Mouse (Mus musculus): ENCODE data around the gene Fgd6. TPM values are rescaled to one million over a fixed set of nuclear protein-coding genes. Genes with fewer than 3 reads are reported as not detected.
A peak's percentile ranks its signal among the peaks of the same experiment; 100 is the strongest.

Gene Fgd6
- polyA plus RNA-seq, 1 experiment from 2014 or later: 3.7 TPM

GRCm38 (mm10) chr10:94072261-94072915 is 36.6 kb downstream of the Fgd6 start:
- Histone ChIP-seq H3K4me2 (peak overlapping the region; percentile 45), H3K9ac (0 out of 2 replicates have a peak overlapping the region, but pooled peaks have one; percentile 14), H3K4me3 (no peak overlapping the region), H3K36me3 (peaks cover 8% of the 10 kb centered on the region), H3K9me3 (replicated peaks) (no peaks in the 10 kb centered on the region), H3K27me3 (replicated peaks) (no peaks in the 10 kb centered on the region), H3K27ac (ENCODE audit: poor library complexity, severe bottlenecking) (peak overlapping the region; percentile 78), H3K4me1 (replicated peaks) (peaks cover 30% of the 10 kb centered on the region)
- peak; percentile 81 for ATAC-seq (ENCODE audit: insufficient number of reproducible peaks, low FRiP score)
- 20% methylated on average over 10 of the region's 10 CpGs for WGBS

- WGBS: 57% methylated on average over 4 of the region's 4 CpGs
- Histone ChIP-seq H3K4me2 (peak overlapping the region; percentile 45; the same call in 1 of the 2 replicates), H3K36me3 (peaks cover 8% of the 10 kb centered on the region), H3K9me3 (replicated peaks) (no peaks in the 10 kb centered on the region), H3K4me3 (no peak overlapping the region), H3K9ac (0 out of 2 replicates have a peak overlapping the region, but pooled peaks have one; percentile 14), H3K27me3 (replicated peaks) (no peaks in the 10 kb centered on the region), H3K4me1 (replicated peaks) (peaks cover 29% of the 10 kb centered on the region), H3K27ac (ENCODE audit: poor library complexity, severe bottlenecking) (peak overlapping the region; percentile 78)
- ATAC-seq (ENCODE audit: insufficient number of reproducible peaks, low FRiP score): 0 out of 2 replicates have a peak, but pooled peaks have one; percentile 37
These were observed 37.2 kb downstream of the Fgd6 start for GRCm38 (mm10) chr10:94072916-94073465.

- Histone ChIP-seq H3K4me1 (replicated peaks) (peaks cover 18% of the 10 kb centered on the region), H3K27ac (ENCODE audit: poor library complexity, severe bottlenecking) (no peak overlapping the region), H3K9me3 (replicated peaks) (no peaks in the 10 kb centered on the region), H3K36me3 (peaks cover 8% of the 10 kb centered on the region), H3K27me3 (replicated peaks) (no peaks in the 10 kb centered on the region), H3K4me3 (no peak overlapping the region), H3K4me2 (no peak overlapping the region), H3K9ac (no peak overlapping the region)
- WGBS: 83% methylated on average over 14 of the region's 14 CpGs
- ATAC-seq (ENCODE audit: insufficient number of reproducible peaks, low FRiP score): no peak
These were observed 41.4 kb downstream of the Fgd6 start for GRCm38 (mm10) chr10:94076966-94077825.

- 50% methylated on average over 3 of the region's 3 CpGs for WGBS
- H3K27ac ChIP-seq (ENCODE audit: poor library complexity, severe bottlenecking): no peak overlapping the region
- no peak overlapping the region for H3K9ac ChIP-seq
- no peaks in the 10 kb centered on the region for H3K27me3 ChIP-seq (replicated peaks)
- peaks cover 10% of the 10 kb centered on the region for H3K4me1 ChIP-seq (replicated peaks)
- ATAC-seq (ENCODE audit: insufficient number of reproducible peaks, low FRiP score): no peak
- no peak overlapping the region for H3K4me2 ChIP-seq
- H3K36me3 ChIP-seq: no peaks in the 10 kb centered on the region
- no peaks in the 10 kb centered on the region for H3K9me3 ChIP-seq (replicated peaks)
- H3K4me3 ChIP-seq: no peak overlapping the region
These were observed 44.9 kb downstream of the Fgd6 start for GRCm38 (mm10) chr10:94080740-94081139.

- no peak overlapping the region for H3K27ac ChIP-seq (ENCODE audit: poor library complexity, severe bottlenecking)
These were observed 46.4 kb downstream of the Fgd6 start for GRCm38 (mm10) chr10:94082040-94082734.

GRCm38 (mm10) chr10:94086315-94086714 is 50.5 kb downstream of the Fgd6 start:
- peaks cover 9% of the 10 kb centered on the region; the same call in 1 of the 2 replicates for H3K9me3 ChIP-seq (replicated peaks)
- 83% methylated on average over 8 of the region's 8 CpGs for WGBS
- peaks cover 10% of the 10 kb centered on the region for H3K36me3 ChIP-seq
- H3K27ac ChIP-seq (ENCODE audit: poor library complexity, severe bottlenecking): no peak overlapping the region
- H3K4me1 ChIP-seq (replicated peaks): peaks cover 10% of the 10 kb centered on the region
- no peak overlapping the region for H3K9ac ChIP-seq
- no peak overlapping the region for H3K4me3 ChIP-seq
- no peak overlapping the region for H3K4me2 ChIP-seq
- no peak for ATAC-seq (ENCODE audit: insufficient number of reproducible peaks, low FRiP score)
- no peaks in the 10 kb centered on the region for H3K27me3 ChIP-seq (replicated peaks)

More at GRCm38 (mm10) chr10:94082040-94082734, 46.4 kb downstream of the Fgd6 start:
- H3K4me2 ChIP-seq: no peak overlapping the region
- 35% methylated on average over 7 of the region's 7 CpGs for WGBS
- H3K36me3 ChIP-seq: no peaks in the 10 kb centered on the region
- H3K27me3 ChIP-seq (replicated peaks): no peaks in the 10 kb centered on the region
- H3K4me1 ChIP-seq (replicated peaks): peaks cover 10% of the 10 kb centered on the region
- ATAC-seq (ENCODE audit: insufficient number of reproducible peaks, low FRiP score): no peak
- H3K9me3 ChIP-seq (replicated peaks): no peaks in the 10 kb centered on the region
- no peak overlapping the region for H3K4me3 ChIP-seq
- H3K9ac ChIP-seq: no peak overlapping the region

GRCm38 (mm10) chr10:94087367-94088077 is 51.7 kb downstream of the Fgd6 start:
- H3K36me3 ChIP-seq: peaks cover 19% of the 10 kb centered on the region
- peaks cover 4% of the 10 kb centered on the region; the same call in 1 of the 2 replicates for H3K4me1 ChIP-seq (replicated peaks)
- H3K4me2 ChIP-seq: no peak overlapping the region
- ATAC-seq (ENCODE audit: insufficient number of reproducible peaks, low FRiP score): no peak
- H3K27ac ChIP-seq (ENCODE audit: poor library complexity, severe bottlenecking): no peak overlapping the region
- H3K9ac ChIP-seq: no peak overlapping the region
- no peaks in the 10 kb centered on the region for H3K27me3 ChIP-seq (replicated peaks)
- H3K9me3 ChIP-seq (replicated peaks): peaks cover 11% of the 10 kb centered on the region; the same call in 1 of the 2 replicates
- 87% methylated on average over 8 of the region's 11 CpGs for WGBS
- no peak overlapping the region for H3K4me3 ChIP-seq

GRCm38 (mm10) chr10:94090032-94090431 is 54.2 kb downstream of the Fgd6 start:
- peaks cover 11% of the 10 kb centered on the region; the same call in 1 of the 2 replicates for H3K9me3 ChIP-seq (replicated peaks)
- no peaks in the 10 kb centered on the region for H3K27me3 ChIP-seq (replicated peaks)
- no peaks in the 10 kb centered on the region for H3K4me1 ChIP-seq (replicated peaks)
- WGBS: 85% methylated on average over 3 of the region's 3 CpGs
- H3K27ac ChIP-seq (ENCODE audit: poor library complexity, severe bottlenecking): no peak overlapping the region
- no peak overlapping the region for H3K4me3 ChIP-seq
- no peak overlapping the region for H3K9ac ChIP-seq
- peaks cover 20% of the 10 kb centered on the region for H3K36me3 ChIP-seq
- ATAC-seq (ENCODE audit: insufficient number of reproducible peaks, low FRiP score): no peak
- H3K4me2 ChIP-seq: no peak overlapping the region

- WGBS: 53% methylated on average over 5 of the region's 5 CpGs
- Histone ChIP-seq H3K4me2 (no peak overlapping the region), H3K27ac (ENCODE audit: poor library complexity, severe bottlenecking) (no peak overlapping the region), H3K36me3 (peaks cover 20% of the 10 kb centered on the region), H3K9ac (no peak overlapping the region), H3K4me1 (replicated peaks) (peaks cover 23% of the 10 kb centered on the region), H3K9me3 (replicated peaks) (peaks cover 11% of the 10 kb centered on the region; the same call in 1 of the 2 replicates), H3K4me3 (no peak overlapping the region), H3K27me3 (replicated peaks) (no peaks in the 10 kb centered on the region)
- ATAC-seq (ENCODE audit: insufficient number of reproducible peaks, low FRiP score): no peak
These were observed 57.7 kb downstream of the Fgd6 start for GRCm38 (mm10) chr10:94093534-94093933.

- H3K4me2 ChIP-seq: no peak overlapping the region
- no peak for ATAC-seq (ENCODE audit: insufficient number of reproducible peaks, low FRiP score)
These were observed 60.1 kb downstream of the Fgd6 start for GRCm38 (mm10) chr10:94095743-94096465.

More at GRCm38 (mm10) chr10:94095743-94096465, 60.1 kb downstream of the Fgd6 start:
- Histone ChIP-seq H3K4me3 (no peak overlapping the region), H3K36me3 (peaks cover 16% of the 10 kb centered on the region), H3K27ac (ENCODE audit: poor library complexity, severe bottlenecking) (no peak overlapping the region), H3K27me3 (replicated peaks) (no peaks in the 10 kb centered on the region), H3K9ac (no peak overlapping the region), H3K9me3 (replicated peaks) (peaks cover 7% of the 10 kb centered on the region; the same call in 1 of the 2 replicates), H3K4me1 (replicated peaks) (peaks cover 23% of the 10 kb centered on the region)
- 72% methylated on average over 17 of the region's 17 CpGs for WGBS
